Mouse (Mus musculus): ENCODE results near the gene Psapl1. TPM values are rescaled to one million over a fixed set of nuclear protein-coding genes. Genes with fewer than 3 reads are reported as not detected.

Gene Psapl1
- polyA plus RNA-seq, 1 experiment = not detected

- TF ChIP-seq CTCF (IDR thresholded peaks at IDR 0.05; ENCODE audit: control insufficient read depth, insufficient read depth, insufficient replicate concordance, low read depth, low read length) = no peak
- TF ChIP-seq POLR2A (IDR thresholded peaks at IDR 0.05; ENCODE audit: control insufficient read depth, low read depth, low read length) = no peak
- Histone ChIP-seq H3K27me3 (ENCODE audit: control insufficient read depth, insufficient read depth, low read length) (no peaks in the 10 kb centered on the region), H3K4me1 (ENCODE audit: control insufficient read depth, insufficient read depth, low read length) (no peaks in the 10 kb centered on the region), H3K4me3 (ENCODE audit: control insufficient read depth, low read depth, low read length) (no peak overlapping the region), H3K27ac (ENCODE audit: control insufficient read depth, insufficient read depth, low read depth, low read length) (no peak overlapping the region), H3K36me3 (ENCODE audit: control insufficient read depth, insufficient read depth, low read length) (no peaks in the 10 kb centered on the region)
Observed at GRCm38 (mm10) chr5:36176409-36176808, 27.4 kb upstream of the Psapl1 start.

GRCm38 (mm10) chr5:36176873-36177272, 26.9 kb upstream of the Psapl1 start:
- TF ChIP-seq CTCF (IDR thresholded peaks at IDR 0.05; ENCODE audit: control insufficient read depth, insufficient read depth, insufficient replicate concordance, low read depth, low read length) (no peak), POLR2A (IDR thresholded peaks at IDR 0.05; ENCODE audit: control insufficient read depth, low read depth, low read length) (no peak)
- H3K27me3 ChIP-seq (ENCODE audit: control insufficient read depth, insufficient read depth, low read length) = no peaks in the 10 kb centered on the region
- H3K4me3 ChIP-seq (ENCODE audit: control insufficient read depth, low read depth, low read length) = no peak overlapping the region
- no peaks in the 10 kb centered on the region for H3K4me1 ChIP-seq (ENCODE audit: control insufficient read depth, insufficient read depth, low read length)
- H3K36me3 ChIP-seq (ENCODE audit: control insufficient read depth, insufficient read depth, low read length) = no peaks in the 10 kb centered on the region
- H3K27ac ChIP-seq (ENCODE audit: control insufficient read depth, insufficient read depth, low read depth, low read length) = no peak overlapping the region

- Histone ChIP-seq H3K27me3 (ENCODE audit: control insufficient read depth, insufficient read depth, low read length) (no peaks in the 10 kb centered on the region), H3K4me1 (ENCODE audit: control insufficient read depth, insufficient read depth, low read length) (no peaks in the 10 kb centered on the region), H3K36me3 (ENCODE audit: control insufficient read depth, insufficient read depth, low read length) (no peaks in the 10 kb centered on the region), H3K4me3 (ENCODE audit: control insufficient read depth, low read depth, low read length) (peak overlapping the region; percentile 64; the same call in 1 of the 2 replicates), H3K27ac (ENCODE audit: control insufficient read depth, insufficient read depth, low read depth, low read length) (no peak overlapping the region)
- TF ChIP-seq CTCF (IDR thresholded peaks at IDR 0.05; ENCODE audit: control insufficient read depth, insufficient read depth, insufficient replicate concordance, low read depth, low read length) (no peak), POLR2A (IDR thresholded peaks at IDR 0.05; ENCODE audit: control insufficient read depth, low read depth, low read length) (no peak)
Observed at GRCm38 (mm10) chr5:36178215-36178614, 25.6 kb upstream of the Psapl1 start.

- Histone ChIP-seq H3K27ac (ENCODE audit: control insufficient read depth, insufficient read depth, low read depth, low read length) (no peak overlapping the region), H3K27me3 (ENCODE audit: control insufficient read depth, insufficient read depth, low read length) (no peaks in the 10 kb centered on the region), H3K4me1 (ENCODE audit: control insufficient read depth, insufficient read depth, low read length) (no peaks in the 10 kb centered on the region), H3K4me3 (ENCODE audit: control insufficient read depth, low read depth, low read length) (peak overlapping the region; percentile 64), H3K36me3 (ENCODE audit: control insufficient read depth, insufficient read depth, low read length) (no peaks in the 10 kb centered on the region)
- TF ChIP-seq CTCF (IDR thresholded peaks at IDR 0.05; ENCODE audit: control insufficient read depth, insufficient read depth, insufficient replicate concordance, low read depth, low read length) (no peak), POLR2A (IDR thresholded peaks at IDR 0.05; ENCODE audit: control insufficient read depth, low read depth, low read length) (no peak)
Observed at GRCm38 (mm10) chr5:36178785-36179184, 25.0 kb upstream of the Psapl1 start.

GRCm38 (mm10) chr5:36179708-36180107, 24.1 kb upstream of the Psapl1 start:
- no peaks in the 10 kb centered on the region for H3K4me1 ChIP-seq (ENCODE audit: control insufficient read depth, insufficient read depth, low read length)
- H3K27me3 ChIP-seq (ENCODE audit: control insufficient read depth, insufficient read depth, low read length) = no peaks in the 10 kb centered on the region
- TF ChIP-seq POLR2A (IDR thresholded peaks at IDR 0.05; ENCODE audit: control insufficient read depth, low read depth, low read length) (no peak), CTCF (IDR thresholded peaks at IDR 0.05; ENCODE audit: control insufficient read depth, insufficient read depth, insufficient replicate concordance, low read depth, low read length) (no peak)
- no peak overlapping the region for H3K27ac ChIP-seq (ENCODE audit: control insufficient read depth, insufficient read depth, low read depth, low read length)
- H3K36me3 ChIP-seq (ENCODE audit: control insufficient read depth, insufficient read depth, low read length) = no peaks in the 10 kb centered on the region
- peak overlapping the region; percentile 64 for H3K4me3 ChIP-seq (ENCODE audit: control insufficient read depth, low read depth, low read length)

- Histone ChIP-seq H3K27me3 (ENCODE audit: control insufficient read depth, insufficient read depth, low read length) (no peaks in the 10 kb centered on the region), H3K4me1 (ENCODE audit: control insufficient read depth, insufficient read depth, low read length) (no peaks in the 10 kb centered on the region), H3K4me3 (ENCODE audit: control insufficient read depth, low read depth, low read length) (no peak overlapping the region), H3K36me3 (ENCODE audit: control insufficient read depth, insufficient read depth, low read length) (no peaks in the 10 kb centered on the region), H3K27ac (ENCODE audit: control insufficient read depth, insufficient read depth, low read depth, low read length) (no peak overlapping the region)
- TF ChIP-seq CTCF (IDR thresholded peaks at IDR 0.05; ENCODE audit: control insufficient read depth, insufficient read depth, insufficient replicate concordance, low read depth, low read length) (no peak), POLR2A (IDR thresholded peaks at IDR 0.05; ENCODE audit: control insufficient read depth, low read depth, low read length) (no peak)
Observed at GRCm38 (mm10) chr5:36182326-36182725, 21.5 kb upstream of the Psapl1 start.

- H3K4me1 ChIP-seq (ENCODE audit: control insufficient read depth, insufficient read depth, low read length) = no peaks in the 10 kb centered on the region
- no peaks in the 10 kb centered on the region for H3K36me3 ChIP-seq (ENCODE audit: control insufficient read depth, insufficient read depth, low read length)
- H3K27ac ChIP-seq (ENCODE audit: control insufficient read depth, insufficient read depth, low read depth, low read length) = no peak overlapping the region
- TF ChIP-seq POLR2A (IDR thresholded peaks at IDR 0.05; ENCODE audit: control insufficient read depth, low read depth, low read length) = no peak
- no peak for TF ChIP-seq CTCF (IDR thresholded peaks at IDR 0.05; ENCODE audit: control insufficient read depth, insufficient read depth, insufficient replicate concordance, low read depth, low read length)
- H3K27me3 ChIP-seq (ENCODE audit: control insufficient read depth, insufficient read depth, low read length) = no peaks in the 10 kb centered on the region
- no peak overlapping the region for H3K4me3 ChIP-seq (ENCODE audit: control insufficient read depth, low read depth, low read length)
Observed at GRCm38 (mm10) chr5:36186294-36187053, 17.3 kb upstream of the Psapl1 start.

All from testis, adult 2 months (tissue).